Mouse (Mus musculus): ENCODE results near the gene Kmt2e.

Kmt2e gene

GRCm38 (mm10) chr5:23410040-23410717, 24.1 kb upstream of the Kmt2e start:
- intact Hi-C loops (cut with DNase I): no loop called here

- intact Hi-C loops (cut with DNase I): no loop called here
These were observed 23.5 kb upstream of the Kmt2e start for GRCm38 (mm10) chr5:23410718-23411101.

- intact Hi-C loops (cut with DNase I): no loop called here
These were observed 22.6 kb upstream of the Kmt2e start for GRCm38 (mm10) chr5:23411640-23412039.

- intact Hi-C loops (cut with DNase I): no loop called here
These were observed 21.8 kb upstream of the Kmt2e start for GRCm38 (mm10) chr5:23412247-23412948.

- intact Hi-C loops (cut with DNase I): no loop called here
These were observed 21.2 kb upstream of the Kmt2e start for GRCm38 (mm10) chr5:23413058-23413457.

- intact Hi-C loops (cut with DNase I): no loop called here
These were observed 20.4 kb upstream of the Kmt2e start for GRCm38 (mm10) chr5:23413575-23414470.

- intact Hi-C loops (cut with DNase I): no loop called here
These were observed 19.6 kb upstream of the Kmt2e start for GRCm38 (mm10) chr5:23414490-23415126.

- intact Hi-C loops (cut with DNase I): loop anchor here (2.0 kb wide), 1 partner anchor 75 kb away; no protein-coding TSS in a partner anchor
These were observed 18.5 kb upstream of the Kmt2e start for GRCm38 (mm10) chr5:23415571-23416285.

- intact Hi-C loops (cut with DNase I): loop anchor here (2.0 kb wide), 1 partner anchor 75 kb away; no protein-coding TSS in a partner anchor
These were observed 18.0 kb upstream of the Kmt2e start for GRCm38 (mm10) chr5:23416286-23416643.

GRCm38 (mm10) chr5:23417716-23418115, 16.5 kb upstream of the Kmt2e start:
- intact Hi-C loops (cut with DNase I): loop anchor here (1.0 to 2.0 kb wide), 2 partner anchors 15 to 73 kb away; no protein-coding TSS in a partner anchor

GRCm38 (mm10) chr5:23418147-23418781, 16.0 kb upstream of the Kmt2e start:
- intact Hi-C loops (cut with DNase I): loop anchor here (1.0 kb wide), 1 partner anchor 14 kb away; no protein-coding TSS in a partner anchor

- intact Hi-C loops (cut with DNase I): loop anchor here (1.0 kb wide), 1 partner anchor 13 kb away; no protein-coding TSS in a partner anchor
These were observed 15.2 kb upstream of the Kmt2e start for GRCm38 (mm10) chr5:23418797-23419595.

GRCm38 (mm10) chr5:23419616-23420170, 14.5 kb upstream of the Kmt2e start:
- intact Hi-C loops (cut with DNase I): no loop called here

GRCm38 (mm10) chr5:23420410-23420809, 13.8 kb upstream of the Kmt2e start:
- intact Hi-C loops (cut with DNase I): no loop called here

- intact Hi-C loops (cut with DNase I): no loop called here
These were observed 12.8 kb upstream of the Kmt2e start for GRCm38 (mm10) chr5:23421440-23421839.

GRCm38 (mm10) chr5:23423036-23423435, 11.2 kb upstream of the Kmt2e start:
- intact Hi-C loops (cut with DNase I): no loop called here

GRCm38 (mm10) chr5:23427501-23427900, 6.7 kb upstream of the Kmt2e start:
- intact Hi-C loops (cut with DNase I): no loop called here

GRCm38 (mm10) chr5:23431070-23431864, 3.0 kb upstream of the Kmt2e start:
- intact Hi-C loops (cut with DNase I): no loop called here

Measured in adrenal gland (tissue).